Mouse (Mus musculus) hindbrain, embryonic 15.5 days (tissue): ENCODE data around the gene Maats1. TPM values are rescaled to one million over a fixed set of nuclear protein-coding genes. Genes with fewer than 3 reads are reported as not detected.

Experiments used
- ATAC-seq: fragments of 200-750 bp; cut with Nextera tagmentation; 2 replicates; pipeline ENCODE4 v1.8.0; 2017; ENCODE audit warnings: low read depth, moderate number of reproducible peaks, moderate TSS enrichment; ENCODE audit not compliant: low FRiP score
- H3K27ac ChIP-seq: fragments of 300-500 bp; sonication (generic); replicated peaks from 2 replicates; pipeline ENCODE4 v1.5.1; 2015; ENCODE audit warnings: mild to moderate bottlenecking, inconsistent platforms
- H3K27me3 ChIP-seq: fragments of 300-500 bp; sonication (generic); 2 replicates; pipeline ENCODE4 v1.6.1; 2015; ENCODE audit warnings: control low read depth, inconsistent platforms
- H3K36me3 ChIP-seq: fragments of 300-500 bp; sonication (generic); 2 replicates; pipeline ENCODE4 v1.6.1; 2015; ENCODE audit warnings: control low read depth, inconsistent platforms
- H3K4me1 ChIP-seq: fragments of 300-500 bp; sonication (generic); replicated peaks from 2 replicates; pipeline ENCODE4 v1.6.1; 2015; ENCODE audit warnings: control low read depth, inconsistent platforms
- H3K4me2 ChIP-seq: fragments of 300-500 bp; sonication (generic); 2 replicates; pipeline ENCODE4 v1.6.1; 2015; ENCODE audit warnings: moderate library complexity, mild to moderate bottlenecking, inconsistent platforms
- H3K4me3 ChIP-seq: fragments of 300-500 bp; sonication (generic); 2 replicates; pipeline ENCODE4 v1.5.1; 2015; ENCODE audit warnings: mild to moderate bottlenecking, inconsistent platforms
- H3K9ac ChIP-seq: fragments of 300-500 bp; sonication (generic); 2 replicates; pipeline ENCODE4 v1.6.1; 2015; ENCODE audit warnings: inconsistent platforms
- H3K9me3 ChIP-seq: fragments of 300-500 bp; sonication (generic); 2 replicates; pipeline ENCODE4 v1.6.1; 2016; ENCODE audit warnings: control low read depth, inconsistent platforms
- WGBS: fragments of 180-500 bp; shearing (Covaris S2); methylation state at CpG from one replicate; pipeline ENCODE4 v1.1.7; 2015; 5-methylcytosine and 5-hydroxymethylcytosine counted together
- polyA plus RNA-seq: library from polyadenylated mRNA; unstranded; fragments of >200 nt; fragmentation: Nextera tagmentation; extraction: Ambion mirVana; gene quantifications from 2 replicates; pipeline ENCODE4 v1.2.1, GENCODE M21; 2015

Maats1 gene
- polyA plus RNA-seq, 1 experiment from 2014 or later = 1.4 TPM

DNA sequence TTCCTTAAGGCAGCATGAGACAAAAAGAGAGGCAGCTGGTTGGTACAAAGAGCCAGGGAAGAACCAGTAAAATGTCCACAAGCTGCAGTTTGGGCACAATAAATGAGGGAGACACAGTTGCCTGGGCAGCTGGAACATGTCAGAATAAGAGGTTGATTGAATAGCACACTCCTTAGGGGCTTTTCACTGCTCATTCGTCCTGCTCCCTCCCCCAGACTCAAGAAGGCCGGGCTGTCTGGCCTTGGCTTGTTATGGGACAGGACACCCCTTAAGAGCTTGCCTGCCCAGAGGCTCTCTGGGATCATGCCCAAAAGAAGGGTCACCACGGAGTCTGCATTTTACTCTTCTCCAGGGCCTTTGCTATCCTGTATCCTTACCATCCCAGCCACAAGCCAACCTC is 58.6 kb downstream of the Maats1 start:
- ATAC-seq = no peak

DNA sequence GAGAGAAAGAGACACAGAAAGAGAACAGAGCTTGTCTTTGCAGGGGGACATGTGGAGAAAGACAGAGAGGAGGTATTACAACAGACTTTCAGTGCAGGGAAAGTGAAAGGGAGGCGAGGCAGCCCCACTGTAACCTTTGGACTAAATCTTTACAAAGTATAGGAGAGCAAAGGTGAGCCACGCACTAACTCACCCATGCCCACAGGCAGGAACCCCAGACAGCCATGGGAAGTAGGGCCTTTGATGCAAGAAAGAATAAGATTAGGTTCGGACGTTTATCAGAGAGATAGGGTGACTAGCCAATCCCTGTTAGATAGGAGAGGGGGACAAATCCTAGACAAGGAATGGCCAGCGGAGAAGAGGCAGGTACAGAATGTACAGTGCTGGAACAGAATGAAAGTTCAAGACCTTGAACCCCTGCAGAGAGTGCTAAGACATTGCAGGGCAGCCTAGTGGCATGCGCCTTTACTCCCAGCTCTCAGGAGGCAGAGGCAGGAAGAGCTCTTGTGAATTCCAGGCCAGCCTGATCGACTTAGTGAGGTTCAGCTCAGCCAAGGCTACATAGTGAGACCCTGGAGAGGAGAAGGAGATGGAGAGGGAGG is 59.3 kb downstream of the Maats1 start:
- no peaks in the 10 kb centered on the region for H3K36me3 ChIP-seq
- no peak overlapping the region for H3K27ac ChIP-seq
- no peaks in the 10 kb centered on the region for H3K4me1 ChIP-seq
- no peaks in the 10 kb centered on the region for H3K9me3 ChIP-seq
- H3K27me3 ChIP-seq = no peaks in the 10 kb centered on the region
- no peak overlapping the region for H3K4me3 ChIP-seq
- no peak overlapping the region for H3K9ac ChIP-seq
- H3K4me2 ChIP-seq = no peak overlapping the region
- 80% methylated on average over 7 of the region's 7 CpGs for WGBS
- ATAC-seq = no peak

More for the DNA sequence above, 58.6 kb downstream of the Maats1 start:
- Histone ChIP-seq H3K27ac (no peak overlapping the region), H3K4me3 (no peak overlapping the region), H3K9me3 (no peaks in the 10 kb centered on the region), H3K4me1 (no peaks in the 10 kb centered on the region), H3K36me3 (no peaks in the 10 kb centered on the region), H3K27me3 (no peaks in the 10 kb centered on the region), H3K9ac (no peak overlapping the region), H3K4me2 (no peak overlapping the region)
- WGBS = 19% methylated on average over 3 of the region's 3 CpGs

GRCm38 (mm10) chr16:38280951-38281350 is 61.0 kb downstream of the Maats1 start:
- H3K27me3 ChIP-seq = no peaks in the 10 kb centered on the region
- WGBS = 74% methylated on average over 7 of the region's 7 CpGs
- no peak for ATAC-seq

GRCm38 (mm10) chr16:38279794-38280193 is 62.1 kb downstream of the Maats1 start:
- Histone ChIP-seq H3K4me1 (no peaks in the 10 kb centered on the region), H3K9me3 (no peaks in the 10 kb centered on the region), H3K27ac (no peak overlapping the region), H3K4me3 (no peak overlapping the region), H3K9ac (no peak overlapping the region), H3K27me3 (no peaks in the 10 kb centered on the region), H3K36me3 (no peaks in the 10 kb centered on the region), H3K4me2 (no peak overlapping the region)
- no peak for ATAC-seq
- WGBS = 96% methylated on average over 5 of the region's 5 CpGs

More at GRCm38 (mm10) chr16:38280951-38281350, 61.0 kb downstream of the Maats1 start:
- Histone ChIP-seq H3K4me3 (no peak overlapping the region), H3K27ac (no peak overlapping the region), H3K9me3 (no peaks in the 10 kb centered on the region), H3K4me2 (no peak overlapping the region), H3K9ac (no peak overlapping the region), H3K36me3 (no peaks in the 10 kb centered on the region), H3K4me1 (no peaks in the 10 kb centered on the region)

GRCm38 (mm10) chr16:38274737-38275136 is 67.2 kb downstream of the Maats1 start:
- 81% methylated on average over 2 of the region's 2 CpGs for WGBS
- Histone ChIP-seq H3K4me2 (no peak overlapping the region), H3K9me3 (no peaks in the 10 kb centered on the region), H3K36me3 (no peaks in the 10 kb centered on the region), H3K4me3 (no peak overlapping the region), H3K4me1 (no peaks in the 10 kb centered on the region), H3K27ac (no peak overlapping the region), H3K9ac (no peak overlapping the region), H3K27me3 (no peaks in the 10 kb centered on the region)
- no peak for ATAC-seq

- Histone ChIP-seq H3K4me1 (no peaks in the 10 kb centered on the region), H3K9me3 (no peaks in the 10 kb centered on the region), H3K27ac (no peak overlapping the region), H3K4me2 (no peak overlapping the region), H3K9ac (no peak overlapping the region), H3K36me3 (no peaks in the 10 kb centered on the region), H3K4me3 (no peak overlapping the region), H3K27me3 (no peaks in the 10 kb centered on the region)
- WGBS = 38% methylated on average over 5 of the region's 5 CpGs
- ATAC-seq = no peak
Measured at GRCm38 (mm10) chr16:38272483-38272882, 69.5 kb downstream of the Maats1 start.

GRCm38 (mm10) chr16:38271601-38272000 is 70.3 kb downstream of the Maats1 start:
- H3K4me2 ChIP-seq = no peak overlapping the region
- no peaks in the 10 kb centered on the region for H3K9me3 ChIP-seq
- ATAC-seq = no peak
- no peaks in the 10 kb centered on the region for H3K4me1 ChIP-seq
- WGBS = 74% methylated on average over 3 of the region's 3 CpGs
- no peak overlapping the region for H3K4me3 ChIP-seq
- no peaks in the 10 kb centered on the region for H3K36me3 ChIP-seq
- H3K27me3 ChIP-seq = no peaks in the 10 kb centered on the region
- no peak overlapping the region for H3K27ac ChIP-seq
- H3K9ac ChIP-seq = no peak overlapping the region

- Histone ChIP-seq H3K4me3 (no peak overlapping the region), H3K4me1 (no peaks in the 10 kb centered on the region), H3K36me3 (no peaks in the 10 kb centered on the region), H3K9ac (no peak overlapping the region), H3K9me3 (no peaks in the 10 kb centered on the region), H3K4me2 (no peak overlapping the region), H3K27me3 (no peaks in the 10 kb centered on the region), H3K27ac (no peak overlapping the region)
- no peak for ATAC-seq
- 94% methylated on average over 9 of the region's 9 CpGs for WGBS
Measured at GRCm38 (mm10) chr16:38255927-38256326, 86.0 kb downstream of the Maats1 start.

GRCm38 (mm10) chr16:38255107-38255506 is 86.8 kb downstream of the Maats1 start:
- 81% methylated on average over 4 of the region's 4 CpGs for WGBS
- Histone ChIP-seq H3K4me1 (no peaks in the 10 kb centered on the region), H3K27me3 (no peaks in the 10 kb centered on the region), H3K4me3 (no peak overlapping the region), H3K9me3 (no peaks in the 10 kb centered on the region), H3K27ac (no peak overlapping the region), H3K4me2 (no peak overlapping the region), H3K36me3 (no peaks in the 10 kb centered on the region), H3K9ac (no peak overlapping the region)
- ATAC-seq = no peak

- Histone ChIP-seq H3K4me2 (no peak overlapping the region), H3K36me3 (no peaks in the 10 kb centered on the region), H3K27ac (no peak overlapping the region), H3K4me1 (no peaks in the 10 kb centered on the region), H3K9me3 (no peaks in the 10 kb centered on the region), H3K4me3 (no peak overlapping the region), H3K9ac (no peak overlapping the region), H3K27me3 (no peaks in the 10 kb centered on the region)
- ATAC-seq = no peak
- WGBS = 80% methylated on average over 14 of the region's 14 CpGs
Measured at GRCm38 (mm10) chr16:38254001-38254400, 87.9 kb downstream of the Maats1 start.

GRCm38 (mm10) chr16:38250467-38250866 is 91.5 kb downstream of the Maats1 start:
- Histone ChIP-seq H3K4me2 (no peak overlapping the region), H3K27ac (no peak overlapping the region), H3K4me1 (no peaks in the 10 kb centered on the region), H3K36me3 (no peaks in the 10 kb centered on the region), H3K27me3 (no peaks in the 10 kb centered on the region), H3K9me3 (no peaks in the 10 kb centered on the region), H3K9ac (no peak overlapping the region), H3K4me3 (no peak overlapping the region)
- ATAC-seq = no peak
- 96% methylated on average over 6 of the region's 6 CpGs for WGBS

- WGBS = 57% methylated on average over 13 of the region's 13 CpGs
- no peak; the same call in 1 of the 2 replicates for ATAC-seq
- Histone ChIP-seq H3K4me2 (no peak overlapping the region), H3K27me3 (no peaks in the 10 kb centered on the region), H3K9me3 (no peaks in the 10 kb centered on the region), H3K4me3 (no peak overlapping the region), H3K9ac (no peak overlapping the region), H3K4me1 (no peaks in the 10 kb centered on the region), H3K36me3 (no peaks in the 10 kb centered on the region), H3K27ac (no peak overlapping the region)
Measured at GRCm38 (mm10) chr16:38248331-38248961, 93.5 kb downstream of the Maats1 start.
